Mouse (Mus musculus) gastrocnemius, postnatal 25 days (tissue): ENCODE measurements around the gene Impg1. TPM values are rescaled to one million over a fixed set of nuclear protein-coding genes. Genes with fewer than 3 reads are reported as not detected.
A peak's percentile ranks its signal among the peaks of the same experiment; 100 is the strongest.
"Not testable (repeated sequence)": the region's sequence is repeated elsewhere in the genome, so short reads cannot be mapped to it uniquely, and the experiment has no call there.

Experiments used
- DNase-seq: peaks from one replicate; pipeline ENCODE4 v3.0.0; 2022
- total RNA-seq, 2 experiments: library from RNA; stranded (reverse); gene quantifications; 1 replicate in 1 of 2; 2 replicates in 1 of 2; pipeline ENCODE4 v1.2.3; 2021

Impg1 gene
- total RNA-seq, 2 experiments from 2014 or later: 0.10 TPM; not detected in 1

GRCm38 (mm10) chr9:80344451-80345000 is 120.8 kb downstream of the Impg1 start:
- DNase-seq: no peak

GRCm38 (mm10) chr9:80342520-80342919 is 122.8 kb downstream of the Impg1 start:
- no peak for DNase-seq

GRCm38 (mm10) chr9:80341756-80342155 is 123.5 kb downstream of the Impg1 start:
- DNase-seq: no peak

DNA sequence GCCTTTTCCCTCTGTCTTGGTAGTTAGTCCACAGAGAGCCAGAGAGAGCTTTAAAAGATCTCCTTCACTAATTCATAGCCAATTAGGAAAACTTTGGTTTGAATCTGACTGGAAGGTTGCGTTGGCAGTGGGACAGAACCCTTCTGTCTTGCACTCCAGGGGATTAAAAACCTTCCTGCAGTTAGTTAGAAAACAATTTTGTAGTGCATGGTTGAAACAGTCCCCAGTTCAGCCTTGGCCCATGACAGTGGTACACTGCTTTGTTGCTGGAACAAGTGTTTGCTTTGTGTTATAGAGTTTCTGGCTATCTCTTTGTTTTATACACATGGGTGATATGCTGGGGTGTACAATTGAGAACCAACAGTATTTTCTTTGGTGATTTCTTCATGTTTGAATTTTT is 124.4 kb downstream of the Impg1 start:
- DNase-seq: peak; percentile 20

GRCm38 (mm10) chr9:80338026-80338425 is 127.3 kb downstream of the Impg1 start:
- no peak for DNase-seq

- no peak for DNase-seq
These were observed 129.5 kb downstream of the Impg1 start for GRCm38 (mm10) chr9:80335660-80336357.

DNA sequence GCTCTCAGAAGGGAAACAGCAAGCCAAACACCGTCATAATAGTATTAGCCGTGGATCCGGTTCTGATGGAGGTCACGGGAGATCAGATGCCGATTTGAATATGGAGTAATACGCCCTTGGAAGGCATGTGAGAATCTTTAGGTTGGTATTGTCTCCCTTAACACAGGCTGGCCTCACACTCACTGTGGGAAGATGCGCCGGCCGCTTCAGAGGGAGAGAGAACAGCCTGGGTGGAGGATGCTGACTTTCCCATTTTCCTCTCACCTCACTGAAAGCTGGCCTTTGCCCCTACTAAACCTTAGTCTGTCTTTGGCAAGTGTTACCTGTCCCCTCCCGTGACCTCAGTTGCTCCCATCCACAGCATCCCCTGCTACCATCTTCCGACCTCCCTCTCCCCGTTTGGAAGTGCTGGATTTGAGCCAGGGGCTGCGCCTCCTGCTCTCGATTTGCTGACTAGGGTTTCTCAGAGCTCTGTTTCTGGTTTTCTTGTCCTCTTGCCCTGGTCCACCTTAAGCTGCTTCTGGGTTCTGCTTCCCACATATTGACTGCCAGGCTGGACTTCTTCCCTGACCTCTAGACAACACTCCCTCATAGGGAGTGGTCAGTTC is 131.2 kb downstream of the Impg1 start:
- DNase-seq: no peak

GRCm38 (mm10) chr9:80333466-80333865 is 131.8 kb downstream of the Impg1 start:
- no peak for DNase-seq

DNA sequence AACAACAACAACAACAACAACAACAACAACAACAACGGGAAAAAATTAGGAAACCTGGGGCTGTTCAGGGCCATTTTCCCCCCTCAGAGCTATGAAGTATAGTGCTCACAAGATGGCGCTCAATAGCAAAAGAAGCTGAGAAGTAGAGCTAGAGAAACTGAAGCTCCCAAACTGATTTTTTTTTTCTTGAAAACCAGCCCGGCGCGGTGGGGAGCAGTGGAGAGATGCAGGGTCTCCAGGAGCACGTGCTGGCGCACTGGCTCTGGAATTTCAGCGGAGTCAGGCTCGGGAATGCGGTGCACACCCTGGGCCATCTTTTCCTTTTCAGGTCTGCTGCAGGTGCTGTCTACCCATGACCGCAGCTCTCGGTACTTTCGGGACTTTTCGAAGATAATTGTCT is 133.1 kb downstream of the Impg1 start:
- no peak for DNase-seq

DNA sequence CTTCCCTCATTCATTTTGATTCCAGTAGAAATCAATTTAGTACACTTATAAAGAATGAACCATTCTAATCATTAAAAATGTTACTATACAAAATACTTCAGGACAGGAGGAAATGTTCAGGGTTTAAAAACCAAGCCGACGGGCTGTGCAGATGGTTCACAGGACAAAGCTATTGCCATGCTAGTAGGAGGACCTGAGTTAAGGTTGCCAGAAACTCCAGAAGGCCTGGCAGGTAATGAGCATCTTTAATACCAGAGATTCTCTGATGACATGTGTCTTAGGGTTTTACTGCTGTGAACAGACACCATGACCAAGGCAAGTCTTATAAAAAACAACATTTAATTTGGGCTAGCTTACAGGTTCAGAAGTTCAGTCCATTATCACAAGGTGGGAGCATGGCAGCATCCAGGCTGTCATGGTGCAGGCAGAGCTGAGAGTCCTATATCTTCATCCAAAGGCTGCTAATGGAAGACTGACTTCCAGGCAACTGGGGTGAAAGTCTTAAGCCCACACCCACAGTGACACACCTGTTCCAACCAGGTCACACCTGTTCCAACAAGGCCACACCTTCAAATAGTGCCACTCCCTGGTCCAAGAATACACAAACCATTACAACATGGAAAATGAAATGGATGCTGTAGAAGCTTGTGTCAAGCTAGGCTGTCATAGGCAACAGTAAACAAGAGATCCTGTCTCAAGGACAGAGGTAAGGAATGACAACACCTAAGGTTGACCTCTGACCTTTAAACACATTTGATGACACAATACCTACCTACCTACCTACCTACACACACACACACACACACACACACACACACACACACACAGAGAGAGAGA is 144.0 kb downstream of the Impg1 start:
- not testable (repeated sequence) for DNase-seq

GRCm38 (mm10) chr9:80318027-80318426 is 147.3 kb downstream of the Impg1 start:
- no peak for DNase-seq

DNA sequence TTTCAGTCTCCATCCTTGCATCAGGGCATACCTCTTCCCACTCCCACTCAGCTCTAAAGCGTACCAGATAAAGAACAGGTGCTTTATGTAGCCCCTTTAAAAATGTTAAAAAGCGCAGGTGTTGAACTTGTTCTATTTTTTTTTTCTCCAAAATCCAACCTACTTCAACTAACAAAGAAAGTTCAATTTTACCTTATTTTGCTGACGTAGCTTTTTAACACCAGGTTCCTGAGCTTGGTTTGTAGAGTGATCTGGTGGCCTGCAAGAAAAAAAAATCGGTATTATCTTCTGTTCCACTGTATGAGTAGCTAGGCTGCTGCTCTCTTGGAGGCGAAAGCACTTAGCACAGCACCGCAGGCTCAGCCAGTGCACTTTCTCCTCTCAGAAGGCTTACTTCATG is 149.4 kb downstream of the Impg1 start:
- no peak for DNase-seq

DNA sequence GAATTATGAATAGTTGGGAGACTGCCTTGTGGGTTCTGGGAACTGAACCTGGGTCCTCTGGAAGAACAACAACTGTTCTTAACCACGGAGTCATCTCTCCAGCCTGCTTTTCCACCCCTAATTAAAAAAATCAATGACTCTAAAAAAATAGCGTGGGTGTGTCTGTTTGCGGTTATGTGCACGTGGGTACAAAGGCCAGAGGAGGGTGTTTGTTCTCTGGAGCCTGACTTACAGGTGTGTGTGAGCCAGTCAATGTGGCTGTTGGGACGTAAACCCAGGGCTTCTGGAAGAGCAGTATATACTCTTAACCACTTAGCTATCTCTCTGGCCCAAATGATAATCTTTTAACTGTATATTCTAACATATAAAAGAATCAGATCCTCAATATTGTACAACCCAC is 151.7 kb downstream of the Impg1 start:
- DNase-seq: no peak

GRCm38 (mm10) chr9:80307629-80308028 is 157.7 kb downstream of the Impg1 start:
- no peak for DNase-seq

GRCm38 (mm10) chr9:80306853-80307252 is 158.4 kb downstream of the Impg1 start:
- no peak for DNase-seq

- DNase-seq: no peak
These were observed 158.9 kb downstream of the Impg1 start for GRCm38 (mm10) chr9:80306390-80306789.

DNA sequence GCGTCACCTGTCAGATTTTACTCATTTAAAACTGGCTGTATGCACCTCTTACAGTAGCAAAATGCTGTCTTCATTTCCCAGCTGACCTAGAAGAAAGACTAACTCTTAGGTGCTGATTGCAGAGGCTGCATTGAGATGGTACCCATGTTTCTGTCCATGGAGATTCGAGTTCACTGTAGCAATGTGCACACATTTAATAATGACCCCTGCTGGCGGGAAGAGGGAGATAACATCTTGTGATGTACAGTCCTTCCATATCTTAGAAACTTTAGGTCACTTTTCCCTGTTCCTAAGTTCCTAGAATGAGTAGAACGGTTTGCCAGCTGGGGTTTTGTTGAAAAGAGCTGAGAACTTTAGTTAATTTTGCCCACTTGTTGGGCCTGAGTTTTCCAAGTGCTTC is 161.8 kb downstream of the Impg1 start:
- no peak for DNase-seq

DNA sequence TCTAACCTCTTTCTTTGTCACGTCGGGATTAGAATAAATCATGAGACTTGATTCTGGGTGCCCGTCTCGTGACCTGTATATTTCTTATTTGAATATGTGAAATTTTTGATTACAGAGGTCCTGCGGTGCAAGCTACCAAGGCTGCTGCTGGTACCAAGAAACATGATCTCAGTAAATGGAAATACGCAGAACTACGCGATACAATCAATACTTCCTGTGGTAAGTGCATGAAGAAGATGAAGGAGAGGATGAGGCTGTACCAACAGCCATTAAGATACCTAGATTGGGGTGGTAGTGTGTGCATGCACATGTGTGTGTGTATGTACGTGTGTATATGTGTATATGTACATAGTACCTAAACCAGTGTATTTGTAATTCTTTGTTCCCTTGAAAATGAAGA is 166.2 kb downstream of the Impg1 start:
- DNase-seq: no peak

- DNase-seq: no peak
These were observed 169.2 kb downstream of the Impg1 start for GRCm38 (mm10) chr9:80296086-80296485.

DNA sequence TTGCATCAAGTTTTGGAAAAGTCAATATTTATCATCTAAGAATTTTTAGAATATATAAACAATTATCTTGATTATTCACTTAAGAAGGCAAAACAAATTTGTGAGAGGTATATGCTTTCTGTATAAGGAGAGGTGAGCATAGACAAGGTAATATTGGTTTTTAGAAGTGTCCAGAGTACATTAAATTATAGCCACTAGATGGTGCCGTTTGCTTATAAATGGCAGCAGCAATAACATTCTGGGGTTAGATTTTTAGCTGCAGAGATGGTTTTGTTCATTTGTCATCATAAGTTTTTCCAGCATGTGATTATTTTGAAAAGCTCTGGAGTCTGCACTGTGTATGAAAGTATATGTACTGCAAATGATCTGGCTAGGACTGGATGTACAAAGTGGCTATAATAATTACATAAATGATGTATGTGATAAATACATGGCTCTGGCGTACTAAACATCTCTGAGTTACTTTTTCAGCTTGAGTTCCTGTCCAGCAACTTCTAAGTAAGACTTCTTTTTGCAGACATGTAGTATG is 172.2 kb downstream of the Impg1 start:
- no peak for DNase-seq

DNA sequence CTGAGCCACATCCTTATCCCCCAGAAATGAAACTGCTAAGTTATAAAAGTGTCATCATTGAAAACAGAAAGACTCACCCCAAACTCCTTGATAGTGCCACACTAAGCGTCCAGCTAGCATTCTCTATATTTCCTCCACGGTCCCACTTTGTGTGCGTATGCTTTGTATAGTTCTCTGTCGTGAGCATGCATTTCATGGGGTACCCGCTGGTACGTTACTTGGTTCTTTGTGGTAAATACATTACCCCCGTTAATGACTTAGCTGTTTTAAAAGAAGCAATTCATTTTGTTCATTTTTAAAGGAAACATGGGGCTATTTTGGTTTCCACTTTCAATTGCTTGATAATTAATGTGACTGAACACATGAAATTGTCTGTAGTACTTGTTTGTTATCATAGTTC is 178.4 kb downstream of the Impg1 start:
- DNase-seq: no peak

- no peak for DNase-seq
These were observed 180.6 kb downstream of the Impg1 start for GRCm38 (mm10) chr9:80284539-80285174.
